Mouse (Mus musculus): ENCODE results near the gene Zfp710. TPM values are rescaled to one million over a fixed set of nuclear protein-coding genes. Genes with fewer than 3 reads are reported as not detected.
"Not testable (repeated sequence)": the region's sequence is repeated elsewhere in the genome, so short reads cannot be mapped to it uniquely, and the experiment has no call there.

Zfp710 gene
- total RNA-seq, 2 experiments from 2014 or later, result 27.4 to 28.0 TPM

- intact Hi-C loops (cut with DNase I), result no loop called here
- no peak for DNase-seq
Observed at GRCm38 (mm10) chr7:80103335-80103734, 78.7 kb downstream of the Zfp710 start.

- intact Hi-C loops (cut with DNase I), result no loop called here
- no peak for DNase-seq
Observed at GRCm38 (mm10) chr7:80105637-80106390, 81.2 kb downstream of the Zfp710 start.

GRCm38 (mm10) chr7:80106441-80106840 is 81.8 kb downstream of the Zfp710 start:
- intact Hi-C loops (cut with DNase I), result no loop called here

GRCm38 (mm10) chr7:80111066-80112045 is 86.7 kb downstream of the Zfp710 start:
- no peak for DNase-seq
- intact Hi-C loops (cut with DNase I), result loop anchor here (10.0 kb wide), 1 partner anchor 177 kb away; the partner anchor contains the start of gene Arpin

More at GRCm38 (mm10) chr7:80106441-80106840, 81.8 kb downstream of the Zfp710 start:
- DNase-seq, result no peak

GRCm38 (mm10) chr7:80113989-80114388 is 89.4 kb downstream of the Zfp710 start:
- intact Hi-C loops (cut with DNase I), result loop anchor here (10.0 kb wide), 1 partner anchor 179 kb away; the partner anchor contains the start of gene Arpin
- DNase-seq, result peak; percentile 53 to 68

- peak; percentile 68 to 80 for DNase-seq
- intact Hi-C loops (cut with DNase I), result loop anchor here (10.0 kb wide), 1 partner anchor 180 kb away; the partner anchor contains the start of gene Arpin
Observed at GRCm38 (mm10) chr7:80114451-80115223, 90.0 kb downstream of the Zfp710 start.

- peak; percentile 93 to 95 for DNase-seq
- intact Hi-C loops (cut with DNase I), result loop anchor here (10.0 kb wide), 1 partner anchor 180 kb away; the partner anchor contains the start of gene Arpin
Observed at GRCm38 (mm10) chr7:80115224-80115590, 90.6 kb downstream of the Zfp710 start, which contains the start of gene Idh2. Gene Idh2, minus strand, starts transcription at chr7:80115392.

- DNase-seq, result peak; percentile 43 to 49
- intact Hi-C loops (cut with DNase I), result loop anchor here (2.0 to 10.0 kb wide), 2 partner anchors 15 to 181 kb away; partner anchors contain the start of gene Arpin
Observed at GRCm38 (mm10) chr7:80116158-80116557, 91.5 kb downstream of the Zfp710 start.

GRCm38 (mm10) chr7:80119198-80119597 is 94.6 kb downstream of the Zfp710 start:
- intact Hi-C loops (cut with DNase I), result loop anchor here (10.0 kb wide), 1 partner anchor 184 kb away; the partner anchor contains the start of gene Arpin
- DNase-seq, result peak in 1 of 2 experiments; percentile 46

GRCm38 (mm10) chr7:80121083-80121482 is 96.5 kb downstream of the Zfp710 start:
- intact Hi-C loops (cut with DNase I), result no loop called here
- no peak for DNase-seq

- no peak for DNase-seq
- intact Hi-C loops (cut with DNase I), result no loop called here
Observed at GRCm38 (mm10) chr7:80123115-80123514, 98.5 kb downstream of the Zfp710 start.

- intact Hi-C loops (cut with DNase I), result no loop called here
- no peak for DNase-seq
Observed at GRCm38 (mm10) chr7:80123672-80124071, 99.1 kb downstream of the Zfp710 start.

GRCm38 (mm10) chr7:80129278-80129677 is 104.7 kb downstream of the Zfp710 start:
- DNase-seq, result no peak
- intact Hi-C loops (cut with DNase I), result no loop called here

- DNase-seq, result peak; percentile 28 to 71
- intact Hi-C loops (cut with DNase I), result loop anchor here (2.0 kb wide), 1 partner anchor 14 kb away; no protein-coding TSS in a partner anchor
Observed at GRCm38 (mm10) chr7:80130344-80131055, 105.9 kb downstream of the Zfp710 start.

- not testable (repeated sequence) for DNase-seq
- intact Hi-C loops (cut with DNase I), result loop anchor here (2.0 kb wide), 1 partner anchor 15 kb away; no protein-coding TSS in a partner anchor
Observed at GRCm38 (mm10) chr7:80131315-80131714, 106.7 kb downstream of the Zfp710 start.

- intact Hi-C loops (cut with DNase I), result no loop called here
- DNase-seq, result peak in 1 of 2 experiments; percentile 56
Observed at GRCm38 (mm10) chr7:80132541-80132940, 107.9 kb downstream of the Zfp710 start.

- intact Hi-C loops (cut with DNase I), result no loop called here
- peak; percentile 77 to 79 for DNase-seq
Observed at GRCm38 (mm10) chr7:80134454-80135172, 110.0 kb downstream of the Zfp710 start.

- intact Hi-C loops (cut with DNase I), result no loop called here
- DNase-seq, result no peak
Observed at GRCm38 (mm10) chr7:80135173-80135532, 110.5 kb downstream of the Zfp710 start.

Data from heart, postnatal 36 days (tissue).